Mouse (Mus musculus) brain, embryonic 14.5 days (tissue): ENCODE results near the gene Tapbp. TPM values are rescaled to one million over a fixed set of nuclear protein-coding genes. Genes with fewer than 3 reads are reported as not detected.
"Not testable (repeated sequence)": the region's sequence is repeated elsewhere in the genome, so short reads cannot be mapped to it uniquely, and the experiment has no call there.

Source experiments
- DNase-seq: peaks from one replicate; pipeline ENCODE4 v3.0.0-alpha.2; 2011; ENCODE audit warnings: low read depth
- CTCF ChIP-seq: fragments of 200-500 bp; IDR thresholded peaks from 2 replicates; pipeline ENCODE4 v1.5.1; 2012; ENCODE audit warnings: inconsistent platforms, mild to moderate bottlenecking, moderate library complexity, borderline replicate concordance; ENCODE audit not compliant: insufficient read depth, insufficient read length; ENCODE audit errors: extremely low read depth
- POLR2A ChIP-seq: fragments of 200-500 bp; IDR thresholded peaks from 2 replicates; pipeline ENCODE4 v1.6.1; 2012; ENCODE audit warnings: mild to moderate bottlenecking, inconsistent platforms, borderline replicate concordance; ENCODE audit not compliant: poor library complexity, insufficient read depth, insufficient read length, severe bottlenecking; ENCODE audit errors: extremely low read depth
- polyA plus RNA-seq: library from polyadenylated mRNA; depleted of rRNA; stranded (reverse); fragments of >200 nt; gene quantifications from 2 replicates; pipeline ENCODE4 v1.2.3, GENCODE M21; 2012

The Tapbp gene
- polyA plus RNA-seq, 1 experiment: 22.8 TPM

DNA sequence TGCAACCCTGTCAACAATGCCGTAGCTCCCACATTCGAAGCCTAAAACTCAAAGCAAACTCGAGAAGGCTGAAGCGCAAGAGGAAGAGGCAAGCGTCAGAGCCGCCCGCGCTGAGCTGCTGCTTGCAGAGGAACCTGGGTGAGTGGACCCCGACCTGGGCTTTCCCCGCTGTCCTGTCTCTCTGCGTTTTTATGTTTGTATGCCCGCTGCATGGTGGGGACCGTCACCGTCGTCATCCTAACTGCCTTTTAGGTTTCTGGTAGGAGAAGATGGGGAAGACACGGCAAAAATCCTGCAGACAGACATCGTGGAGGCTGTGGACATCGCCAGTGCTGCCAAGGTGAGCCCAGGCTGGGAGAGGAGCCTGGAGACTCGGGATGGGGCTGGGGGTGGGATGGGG, 25.7 kb downstream of the Tapbp start:
- no peak for DNase-seq
- no peak for TF ChIP-seq CTCF

DNA sequence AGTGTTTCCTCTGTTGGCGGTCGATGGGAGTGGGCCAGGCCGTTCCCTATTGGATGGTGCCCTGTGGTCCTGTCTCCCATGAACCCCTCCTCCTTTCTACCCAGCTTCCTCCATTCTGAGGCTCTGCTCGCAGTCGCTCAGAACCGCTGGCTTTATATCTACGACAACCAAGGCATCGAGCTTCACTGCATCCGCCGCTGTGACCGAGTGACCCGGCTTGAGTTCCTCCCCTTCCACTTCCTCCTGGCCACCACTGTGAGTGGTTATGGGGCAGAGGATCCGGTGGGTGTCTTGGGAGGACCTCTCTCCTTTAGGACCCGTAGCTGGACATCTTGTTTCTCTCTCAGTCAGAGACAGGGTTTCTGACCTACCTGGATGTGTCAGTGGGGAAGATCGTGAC, 27.8 kb downstream of the Tapbp start:
- no peak for DNase-seq
- TF ChIP-seq CTCF (no peak), POLR2A (no peak)

DNA sequence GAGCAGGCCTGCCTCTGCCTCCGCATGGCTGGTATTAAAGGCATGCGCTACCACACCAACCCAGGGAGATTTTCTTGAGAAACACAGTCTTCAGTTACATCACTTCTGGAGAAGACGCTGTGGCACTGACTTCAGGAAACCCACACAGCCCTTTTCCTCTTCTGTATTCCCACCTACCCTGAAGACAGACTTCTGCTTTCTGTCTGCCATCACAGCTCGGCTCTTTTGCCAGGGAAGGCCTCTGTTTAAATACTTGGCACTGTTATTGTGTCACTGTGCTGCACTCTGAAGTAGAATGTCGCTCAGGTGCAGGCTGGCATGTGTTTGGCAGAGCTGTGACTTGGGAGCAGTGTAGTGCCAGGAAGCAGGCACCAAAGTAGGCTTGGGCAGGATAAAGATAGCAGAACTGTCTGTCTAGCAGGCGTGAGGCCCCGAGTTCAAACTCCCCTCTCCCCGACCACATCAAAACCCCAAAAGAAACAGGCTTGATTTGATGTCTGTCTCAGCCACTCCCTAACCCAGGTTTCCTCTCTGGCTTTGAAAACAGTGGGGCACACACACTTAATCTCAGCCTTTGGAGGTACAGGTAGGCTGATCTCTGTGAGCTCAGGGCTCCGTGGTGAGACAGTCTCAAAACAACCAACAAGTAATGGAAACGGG, 31.9 kb downstream of the Tapbp start:
- DNase-seq: no peak
- TF ChIP-seq POLR2A (no peak), CTCF (no peak)

DNA sequence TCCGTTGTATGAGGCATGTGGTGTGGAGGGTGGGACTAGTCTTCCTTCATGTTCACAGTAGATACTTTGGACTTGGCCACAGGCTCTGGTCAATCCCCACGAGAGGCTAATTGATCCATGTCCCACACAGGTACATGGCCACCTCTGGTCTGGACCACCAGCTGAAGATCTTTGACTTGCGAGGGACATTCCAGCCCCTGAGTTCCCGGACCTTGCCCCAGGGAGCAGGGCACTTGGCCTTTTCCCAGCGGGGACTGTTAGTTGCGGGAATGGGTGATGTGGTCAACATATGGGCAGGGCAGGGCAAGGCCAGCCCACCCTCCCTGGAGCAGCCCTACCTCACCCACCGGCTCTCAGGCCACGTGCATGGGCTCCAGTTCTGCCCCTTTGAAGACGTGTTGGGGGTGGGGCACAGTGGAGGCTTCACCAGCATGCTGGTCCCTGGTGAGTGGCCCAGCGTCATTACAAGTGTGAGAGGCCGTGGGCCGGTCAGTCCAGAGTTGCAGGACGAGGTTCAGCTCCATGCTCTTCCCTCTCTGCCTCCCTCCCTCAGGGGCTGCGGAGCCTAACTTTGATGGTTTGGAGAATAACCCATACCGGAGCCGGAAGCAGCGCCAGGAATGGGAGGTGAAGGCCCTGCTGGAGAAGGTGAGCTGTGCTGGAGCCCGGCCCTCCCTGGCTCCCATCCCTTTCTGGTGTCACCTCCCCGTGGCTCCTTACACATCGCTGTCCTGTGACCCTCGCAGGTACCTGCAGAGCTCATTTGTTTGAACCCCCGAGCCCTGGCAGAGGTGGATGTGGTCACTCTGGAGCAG, 32.6 kb downstream of the Tapbp start:
- no peak for DNase-seq
- TF ChIP-seq POLR2A: no peak
- no peak for TF ChIP-seq CTCF

DNA sequence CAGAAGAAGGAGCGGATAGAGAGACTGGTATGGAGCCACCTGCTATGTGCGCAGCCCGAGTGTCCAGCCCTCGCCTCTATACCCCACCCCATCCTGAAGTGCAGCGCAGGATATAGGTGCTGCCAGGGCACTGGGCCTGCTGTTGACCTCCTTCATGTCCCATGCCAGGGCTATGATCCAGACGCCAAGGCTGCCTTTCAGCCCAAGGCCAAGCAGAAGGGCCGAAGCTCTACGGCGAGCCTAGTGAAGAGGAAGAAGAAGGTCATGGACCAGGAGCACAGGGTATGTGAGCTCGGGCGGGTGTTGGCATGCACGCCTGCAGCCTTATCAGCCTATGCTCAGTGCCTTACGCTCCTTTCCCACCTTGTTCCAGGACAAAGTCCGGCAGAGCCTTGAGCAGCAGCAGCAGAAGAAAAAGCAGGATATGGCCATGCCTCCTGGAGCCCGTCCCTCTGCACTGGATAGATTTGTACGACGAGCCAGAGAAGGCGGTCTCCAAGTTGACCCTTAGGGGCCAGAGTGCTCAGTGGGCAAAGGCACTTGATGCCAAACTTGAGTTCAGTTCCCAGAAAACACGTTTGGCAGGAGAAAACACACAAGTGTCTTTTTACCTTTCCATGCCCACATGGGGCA, 33.3 kb downstream of the Tapbp start:
- DNase-seq: no peak

DNA sequence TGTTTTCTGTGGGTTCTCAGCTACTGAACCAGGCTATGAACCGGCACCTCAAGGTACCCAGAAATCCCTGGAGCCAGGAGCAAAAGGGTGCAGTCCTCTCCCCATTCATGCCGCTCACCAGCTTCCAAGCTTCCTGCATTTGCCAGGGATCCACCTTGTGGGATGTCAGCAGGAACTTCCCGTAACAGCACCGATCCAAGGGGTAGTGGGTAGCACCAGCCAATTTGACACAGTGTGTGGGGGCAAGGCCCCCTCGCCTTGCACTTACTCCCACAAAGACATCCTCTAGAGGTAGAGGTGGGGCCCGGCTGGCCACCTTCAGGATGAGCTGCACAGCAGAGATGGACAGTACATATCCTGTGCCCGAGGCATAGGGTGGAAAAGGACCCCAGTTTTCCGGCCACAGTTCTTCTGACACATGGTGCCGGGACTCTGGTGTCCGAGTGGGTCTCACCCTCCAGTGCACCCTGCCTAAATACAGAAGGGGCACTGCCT, 34.5 kb downstream of the Tapbp start:
- DNase-seq: no peak
- TF ChIP-seq POLR2A: no peak
- TF ChIP-seq CTCF: no peak

More for the DNA sequence above, 33.3 kb downstream of the Tapbp start:
- no peak for TF ChIP-seq POLR2A
- no peak for TF ChIP-seq CTCF

DNA sequence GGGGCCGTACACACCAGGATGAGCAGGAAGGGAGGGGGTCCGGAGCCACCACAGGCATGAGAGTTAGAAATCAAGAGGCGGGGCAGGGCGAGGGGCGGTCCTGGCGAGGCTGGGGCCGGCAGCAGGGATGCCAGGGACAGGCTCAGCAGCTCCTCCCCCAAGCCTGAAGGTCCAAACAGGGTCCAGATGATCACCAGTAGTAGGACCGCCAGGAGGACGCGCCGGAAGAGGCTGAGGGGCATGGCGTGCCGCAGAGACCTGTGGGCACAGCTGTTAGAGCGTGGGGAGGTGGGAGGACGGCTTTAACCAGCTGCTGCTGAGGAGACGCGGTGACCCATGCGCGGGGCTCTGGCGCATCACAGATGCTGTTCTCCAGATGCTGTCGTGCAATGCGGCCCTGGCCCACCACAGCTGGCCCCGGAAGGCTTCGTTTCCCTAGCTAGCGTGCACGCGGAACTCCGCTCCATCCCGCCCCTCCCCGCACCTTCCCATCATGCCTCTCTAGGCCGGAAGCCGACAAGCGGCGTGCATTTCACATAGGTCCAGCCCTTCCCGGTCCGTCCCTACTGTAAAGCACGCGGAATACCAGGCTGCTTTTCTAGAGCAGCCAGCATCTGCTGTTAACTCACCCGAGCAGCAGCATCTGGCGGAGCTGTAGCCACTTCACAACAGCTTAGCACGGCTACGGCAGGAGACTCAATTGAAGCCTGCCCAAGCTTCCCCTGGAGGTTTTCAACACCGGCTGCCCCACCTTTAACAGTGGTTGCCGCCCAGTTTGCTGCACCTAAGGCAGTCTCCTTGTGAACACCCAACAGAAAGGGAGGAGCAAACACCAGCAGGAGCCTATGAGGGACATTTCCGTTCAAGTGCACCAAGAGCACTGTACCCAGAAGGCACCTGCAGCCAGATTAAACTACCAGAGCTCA, 35.6 kb downstream of the Tapbp start, which contains the start of gene B3galt4:
TSS of gene B3galt4 (minus strand) at position 468 of the 926 bp plus-strand sequence.
- TF ChIP-seq CTCF (no peak), POLR2A (peak; percentile 43; the same call in 1 of the 2 replicates)
- DNase-seq: peak; percentile 95

DNA sequence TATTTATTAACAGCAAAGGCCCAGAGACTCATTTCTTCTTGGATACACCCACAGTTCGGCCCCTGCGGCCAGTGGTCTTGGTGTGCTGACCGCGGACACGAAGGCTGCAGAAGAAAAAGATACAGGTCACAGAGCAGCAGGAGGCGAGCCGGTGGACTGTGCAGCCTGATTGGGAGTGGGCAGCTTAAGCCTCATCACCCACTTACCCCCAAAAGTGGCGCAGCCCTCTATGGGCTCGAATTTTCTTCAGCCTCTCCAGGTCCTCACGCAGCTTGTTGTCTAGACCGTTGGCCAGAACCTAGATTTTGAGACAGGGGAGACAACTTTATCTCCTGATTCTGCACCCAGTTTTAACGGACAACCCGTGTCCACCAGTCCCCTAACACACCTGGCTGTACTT, 36.3 kb downstream of the Tapbp start:
- not testable (repeated sequence) for DNase-seq

DNA sequence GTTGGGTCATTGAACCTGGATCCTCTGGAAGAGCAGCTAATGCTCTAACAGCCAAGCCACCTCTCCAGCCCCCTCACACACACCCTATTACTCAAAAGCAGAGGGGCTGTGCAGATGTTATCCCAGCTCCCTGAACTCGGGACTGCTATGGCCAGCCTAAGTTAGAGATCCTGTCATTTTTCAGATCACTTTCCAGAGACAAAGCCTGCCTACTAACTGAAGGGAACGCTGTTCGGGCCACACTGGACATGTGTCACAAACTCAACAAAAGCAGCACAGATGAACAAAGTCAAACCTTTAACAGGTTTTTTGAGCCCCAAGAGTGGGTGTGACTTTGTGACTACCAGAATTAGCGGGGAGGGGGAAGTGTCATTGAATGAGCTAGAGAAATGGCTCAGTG, 37.2 kb downstream of the Tapbp start:
- DNase-seq: no peak
- TF ChIP-seq CTCF: no peak
- no peak for TF ChIP-seq POLR2A

DNA sequence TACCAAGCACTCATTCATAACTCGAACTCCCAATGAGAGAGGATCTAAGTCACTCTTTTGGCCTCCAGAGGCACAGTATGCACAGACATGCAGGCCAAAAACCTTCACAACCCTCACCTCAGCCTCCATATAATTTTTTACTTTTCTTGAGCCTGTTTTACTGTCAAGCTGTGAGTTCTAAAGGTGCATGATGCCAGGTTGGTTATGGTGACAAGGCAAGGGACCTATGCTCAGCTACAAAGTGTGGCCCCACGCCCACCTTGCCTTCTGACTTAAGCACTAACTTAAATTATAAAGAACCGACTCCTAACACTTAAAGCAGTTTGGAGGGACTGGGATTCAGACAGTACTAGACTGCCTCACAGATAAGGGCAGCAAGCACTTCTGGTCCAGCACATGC, 37.6 kb downstream of the Tapbp start:
- no peak for DNase-seq
- TF ChIP-seq POLR2A (no peak), CTCF (no peak)

DNA sequence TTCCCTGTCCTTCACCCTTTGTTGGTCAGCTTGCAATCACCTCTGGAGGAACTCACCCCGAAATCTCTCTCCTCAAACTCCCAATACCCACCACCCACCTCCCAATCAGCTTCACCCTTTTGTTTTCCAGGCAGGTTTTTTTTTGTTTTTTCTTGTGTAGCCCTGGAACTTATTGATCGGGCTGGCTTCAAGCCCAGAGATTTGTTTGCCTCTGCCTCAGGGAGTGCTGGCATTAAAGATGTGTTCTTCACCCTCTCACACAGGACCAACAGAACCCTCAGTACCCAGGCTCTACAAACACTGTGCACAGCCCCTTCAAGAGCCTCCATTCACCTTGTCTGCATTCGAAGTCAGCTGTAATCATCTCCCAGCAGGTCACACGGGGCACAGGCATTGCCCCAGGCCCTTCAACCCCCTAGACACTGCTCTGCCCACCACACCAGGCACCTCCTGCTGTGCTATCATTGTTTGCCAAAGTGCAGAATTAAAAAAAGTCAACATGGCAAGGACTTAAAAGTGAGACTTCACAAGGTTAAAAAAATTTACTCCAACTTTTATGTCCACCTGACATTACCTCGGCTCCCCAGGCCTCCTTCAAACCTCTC, 38.4 kb downstream of the Tapbp start:
- DNase-seq: no peak
- TF ChIP-seq CTCF (no peak), POLR2A (no peak)
